Mouse (Mus musculus): ENCODE measurements around the gene Klf12. TPM values are rescaled to one million over a fixed set of nuclear protein-coding genes. Genes with fewer than 3 reads are reported as not detected.
"Not testable (repeated sequence)": the region's sequence is repeated elsewhere in the genome, so short reads cannot be mapped to it uniquely, and the experiment has no call there.

The Klf12 gene
- polyA plus RNA-seq, 1 experiment from 2014 or later = 39.6 TPM

DNA sequence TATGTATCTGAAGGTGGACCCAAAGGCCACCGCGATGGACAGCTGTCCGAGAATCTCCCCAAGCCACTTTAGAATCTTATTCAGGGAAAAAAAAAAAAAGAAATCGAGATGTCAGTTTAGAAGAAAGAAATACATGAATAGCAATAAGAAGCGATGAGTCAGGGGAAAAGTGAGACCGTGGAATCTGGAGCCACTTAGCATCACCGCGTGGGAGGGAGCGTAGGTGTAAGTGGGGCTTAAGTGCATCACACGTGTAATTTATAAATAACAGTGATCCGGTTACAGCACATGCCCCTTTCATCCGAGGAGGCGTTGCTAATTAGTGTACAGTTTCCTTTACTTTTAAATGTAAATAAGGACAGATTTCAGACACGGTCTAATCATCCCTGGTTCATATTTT, 390.4 kb downstream of the Klf12 start:
- H3K27ac ChIP-seq = no peak overlapping the region
- H3K9ac ChIP-seq = no peak overlapping the region
- no peak overlapping the region for H3K4me3 ChIP-seq
- no peak for ATAC-seq (ENCODE audit: low FRiP score)
- no peak overlapping the region for H3K4me2 ChIP-seq (replicated peaks)
- H3K27me3 ChIP-seq = no peaks in the 10 kb centered on the region
- WGBS = 75% methylated on average over 14 of the region's 14 CpGs
- peaks cover 3% of the 10 kb centered on the region; the same call in 1 of the 2 replicates for H3K36me3 ChIP-seq
- no peaks in the 10 kb centered on the region for H3K9me3 ChIP-seq (replicated peaks)
- H3K4me1 ChIP-seq = no peaks in the 10 kb centered on the region

DNA sequence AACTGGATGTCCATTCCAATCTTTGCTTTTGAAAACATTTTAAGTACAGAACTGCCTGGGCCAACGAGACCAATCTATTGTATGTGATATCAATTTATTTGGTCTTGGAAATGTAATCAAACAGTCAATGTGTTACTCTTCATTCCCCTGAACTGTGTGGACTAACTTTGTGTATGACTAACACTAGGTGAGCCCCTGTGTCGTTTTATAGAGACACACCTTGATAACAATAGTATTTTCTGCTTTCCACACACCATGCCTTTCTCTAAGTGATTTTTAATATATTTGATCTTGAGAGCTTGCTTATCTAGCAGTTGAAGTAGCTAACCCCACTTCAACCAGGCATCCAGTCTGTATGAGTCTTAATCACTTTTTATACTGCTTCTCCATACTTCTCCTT, 398.0 kb downstream of the Klf12 start:
- no peak overlapping the region for H3K9ac ChIP-seq
- 91% methylated on average over 2 of the region's 2 CpGs for WGBS
- no peaks in the 10 kb centered on the region for H3K9me3 ChIP-seq (replicated peaks)
- no peak for ATAC-seq (ENCODE audit: low FRiP score)
- H3K27ac ChIP-seq = no peak overlapping the region
- no peaks in the 10 kb centered on the region for H3K36me3 ChIP-seq
- no peak overlapping the region for H3K4me3 ChIP-seq
- H3K27me3 ChIP-seq = no peaks in the 10 kb centered on the region
- no peak overlapping the region for H3K4me2 ChIP-seq (replicated peaks)
- no peaks in the 10 kb centered on the region for H3K4me1 ChIP-seq

GRCm38 (mm10) chr14:99885562-99885961, 398.9 kb downstream of the Klf12 start:
- no peaks in the 10 kb centered on the region for H3K4me1 ChIP-seq
- no peak overlapping the region for H3K27ac ChIP-seq
- no peak overlapping the region for H3K9ac ChIP-seq
- no peak overlapping the region for H3K4me3 ChIP-seq
- no peaks in the 10 kb centered on the region for H3K27me3 ChIP-seq
- H3K9me3 ChIP-seq (replicated peaks) = no peaks in the 10 kb centered on the region
- WGBS = 78% methylated on average over 2 of the region's 2 CpGs
- H3K4me2 ChIP-seq (replicated peaks) = no peak overlapping the region
- H3K36me3 ChIP-seq = no peaks in the 10 kb centered on the region
- no peak for ATAC-seq (ENCODE audit: low FRiP score)

- 62% methylated on average over 4 of the region's 4 CpGs for WGBS
- H3K36me3 ChIP-seq = no peaks in the 10 kb centered on the region
- no peak for ATAC-seq (ENCODE audit: low FRiP score)
- no peaks in the 10 kb centered on the region for H3K4me1 ChIP-seq
- no peak overlapping the region for H3K9ac ChIP-seq
- no peak overlapping the region for H3K4me2 ChIP-seq (replicated peaks)
- H3K4me3 ChIP-seq = no peak overlapping the region
- H3K9me3 ChIP-seq (replicated peaks) = no peaks in the 10 kb centered on the region
- H3K27ac ChIP-seq = no peak overlapping the region
- H3K27me3 ChIP-seq = no peaks in the 10 kb centered on the region
Measured at GRCm38 (mm10) chr14:99885128-99885527, 399.4 kb downstream of the Klf12 start.

DNA sequence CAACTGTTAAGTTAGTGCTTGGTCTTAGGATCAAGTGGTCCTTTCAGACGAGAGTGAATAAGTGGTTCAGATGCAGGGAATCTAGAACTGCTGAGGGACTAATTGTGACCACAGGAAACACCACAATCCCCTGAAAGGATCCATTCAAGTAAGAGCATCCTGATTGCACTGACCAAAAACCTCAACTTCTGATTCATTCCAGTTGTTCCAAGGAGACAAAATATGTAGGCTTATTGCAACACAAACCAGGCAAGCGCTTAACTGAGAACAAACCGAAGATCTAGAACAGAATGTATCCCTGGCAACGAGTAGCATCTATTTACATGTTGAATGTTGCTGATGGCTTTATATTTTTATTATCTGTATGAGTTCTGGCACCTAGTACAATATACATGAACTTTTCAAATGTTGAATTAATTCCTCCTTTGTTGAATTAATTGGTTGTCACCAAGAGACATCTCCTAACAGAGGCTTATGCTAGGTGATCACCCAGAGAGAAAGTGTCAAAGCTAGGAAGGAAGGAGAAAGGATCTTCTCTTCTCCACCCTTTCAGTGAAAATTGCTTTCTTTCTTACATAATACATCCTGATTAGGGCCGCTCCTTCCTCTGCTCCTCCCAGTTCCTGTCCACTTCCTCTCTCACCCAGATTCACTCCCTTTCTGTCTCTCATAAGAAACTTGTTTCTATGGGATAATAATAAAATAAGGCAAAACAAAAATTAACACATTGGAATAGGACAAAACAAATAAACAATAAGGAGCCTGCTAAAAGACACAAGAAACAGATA, 407.5 kb downstream of the Klf12 start:
- Histone ChIP-seq H3K4me1 (0 out of 2 replicates have a peak, but pooled peaks cover 2% of the 10 kb centered on the region), H3K27me3 (no peaks in the 10 kb centered on the region), H3K9me3 (replicated peaks) (no peaks in the 10 kb centered on the region), H3K27ac (no peak overlapping the region), H3K4me3 (no peak overlapping the region), H3K36me3 (peaks cover 10% of the 10 kb centered on the region), H3K4me2 (replicated peaks) (no peak overlapping the region), H3K9ac (no peak overlapping the region)
- WGBS = 86% methylated on average over 5 of the region's 5 CpGs
- no peak for ATAC-seq (ENCODE audit: low FRiP score)

DNA sequence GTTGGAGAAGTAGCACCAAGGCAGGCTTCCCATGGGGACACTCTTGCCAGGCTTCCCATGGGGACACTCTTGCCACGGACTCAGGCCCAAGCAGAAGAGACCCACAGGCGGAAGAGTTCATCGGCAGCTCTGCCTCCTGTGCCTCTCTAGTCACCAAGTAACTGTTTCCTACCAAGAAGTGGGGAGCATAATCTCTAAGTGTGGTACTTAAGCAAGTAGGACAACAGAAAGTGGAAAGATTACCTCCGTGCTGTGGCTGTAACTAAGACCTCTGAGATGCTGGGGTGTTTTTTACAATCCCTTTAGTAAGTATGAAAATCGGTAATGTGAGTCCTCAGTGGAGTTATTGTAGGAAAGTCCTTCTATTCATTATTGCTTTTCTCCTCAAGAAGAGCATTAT, 410.8 kb downstream of the Klf12 start:
- H3K36me3 ChIP-seq = peaks cover 10% of the 10 kb centered on the region
- H3K9me3 ChIP-seq (replicated peaks) = no peaks in the 10 kb centered on the region
- no peak overlapping the region for H3K27ac ChIP-seq
- no peak for ATAC-seq (ENCODE audit: low FRiP score)
- no peak overlapping the region for H3K4me3 ChIP-seq
- no peak overlapping the region for H3K4me2 ChIP-seq (replicated peaks)
- H3K27me3 ChIP-seq = no peaks in the 10 kb centered on the region
- 94% methylated on average over 5 of the region's 5 CpGs for WGBS
- no peak overlapping the region for H3K9ac ChIP-seq
- 0 out of 2 replicates have a peak, but pooled peaks cover 2% of the 10 kb centered on the region for H3K4me1 ChIP-seq

DNA sequence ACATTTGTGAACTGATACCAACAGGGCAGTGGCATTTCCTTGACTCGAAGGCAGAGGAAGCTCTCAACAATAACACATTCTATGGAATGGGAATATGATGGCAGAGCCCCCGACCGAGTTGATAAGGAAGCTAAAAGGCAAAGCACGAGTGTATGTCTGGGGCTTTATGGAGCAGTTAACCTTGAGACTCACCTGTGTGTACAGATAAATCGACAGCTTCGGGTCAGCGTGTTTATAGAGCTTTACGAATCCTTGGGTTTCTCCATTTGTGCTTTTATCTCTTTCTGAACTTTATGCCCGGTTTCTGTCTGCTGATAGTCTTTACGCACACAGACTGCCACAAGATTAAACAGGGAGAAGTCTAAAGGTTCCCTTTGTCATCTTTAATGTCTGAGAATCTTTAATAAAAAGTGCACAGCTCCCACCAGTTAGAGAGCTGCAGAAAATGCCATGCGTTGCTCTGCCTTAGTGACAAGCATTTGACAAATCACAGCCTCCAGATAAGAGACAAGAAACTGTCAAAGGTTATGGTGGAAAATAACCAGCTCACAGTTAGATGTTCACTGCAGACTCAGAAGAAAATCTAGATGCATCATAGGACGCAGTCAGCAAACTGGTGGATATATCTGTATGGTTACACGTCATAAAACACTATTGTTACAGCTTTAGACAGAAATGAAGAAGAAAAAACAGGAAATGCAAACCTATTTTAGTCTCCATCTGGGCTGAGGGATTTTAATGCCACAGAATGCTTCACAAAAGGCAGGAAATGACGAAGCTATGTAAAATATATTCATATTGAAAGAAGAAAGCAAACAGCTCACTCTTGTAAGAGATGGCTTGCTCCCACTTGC, 428.1 kb downstream of the Klf12 start:
- H3K9ac ChIP-seq = no peak overlapping the region
- 84% methylated on average over 14 of the region's 14 CpGs for WGBS
- no peaks in the 10 kb centered on the region for H3K27me3 ChIP-seq
- H3K4me1 ChIP-seq = no peaks in the 10 kb centered on the region
- H3K4me3 ChIP-seq = no peak overlapping the region
- no peak overlapping the region for H3K4me2 ChIP-seq (replicated peaks)
- H3K36me3 ChIP-seq = no peaks in the 10 kb centered on the region
- no peak for ATAC-seq (ENCODE audit: low FRiP score)
- H3K9me3 ChIP-seq (replicated peaks) = no peaks in the 10 kb centered on the region
- no peak overlapping the region for H3K27ac ChIP-seq

DNA sequence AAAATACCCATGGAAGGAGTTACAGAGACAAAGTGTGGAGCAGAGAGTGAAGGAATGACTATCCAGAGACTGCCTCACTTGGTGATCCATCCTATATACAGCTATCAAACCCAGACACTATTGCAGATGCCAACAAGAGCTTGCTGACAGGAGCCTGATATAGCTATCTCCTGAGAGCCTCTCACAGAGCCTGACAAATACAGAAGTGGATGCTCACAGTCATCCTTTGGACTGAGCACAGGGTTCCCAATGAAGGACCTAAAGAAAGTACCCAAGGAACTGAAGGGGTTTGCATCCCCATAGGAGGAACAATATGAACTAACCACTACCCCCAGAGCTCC, 430.0 kb downstream of the Klf12 start:
- not testable (repeated sequence) for H3K4me2 ChIP-seq (replicated peaks)

GRCm38 (mm10) chr14:99853769-99854466, 430.6 kb downstream of the Klf12 start:
- not testable (repeated sequence) for ATAC-seq (ENCODE audit: low FRiP score); H3K9me3 ChIP-seq (replicated peaks); H3K27ac ChIP-seq; H3K4me1 ChIP-seq; H3K9ac ChIP-seq; H3K27me3 ChIP-seq; H3K4me3 ChIP-seq; H3K4me2 ChIP-seq (replicated peaks); H3K36me3 ChIP-seq
- WGBS = 92% methylated on average over 4 of the region's 4 CpGs

More for the DNA sequence above, 430.0 kb downstream of the Klf12 start:
- H3K9ac ChIP-seq; H3K27ac ChIP-seq; H3K36me3 ChIP-seq; H3K9me3 ChIP-seq (replicated peaks); H3K27me3 ChIP-seq; H3K4me3 ChIP-seq; ATAC-seq (ENCODE audit: low FRiP score); H3K4me1 ChIP-seq: not testable (repeated sequence)

DNA sequence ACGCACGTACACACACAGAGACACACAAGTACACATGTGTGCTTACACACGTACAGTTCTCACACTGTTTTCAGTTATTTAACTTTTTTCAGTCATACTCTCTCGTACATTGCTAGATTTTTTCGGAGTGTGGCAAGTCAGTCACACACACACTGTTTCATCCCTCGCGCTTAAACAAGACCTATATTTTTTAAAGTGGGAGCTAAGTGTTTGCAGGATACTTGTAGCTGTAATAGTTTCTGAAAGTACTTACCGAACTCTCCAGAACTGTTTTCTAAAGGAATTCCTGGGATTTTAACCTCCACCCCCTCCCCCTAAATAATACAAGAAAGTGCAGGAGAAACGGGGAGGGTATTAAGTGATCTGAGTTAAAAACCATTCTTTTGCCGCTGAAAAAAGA, 434.1 kb downstream of the Klf12 start:
- WGBS = 89% methylated on average over 10 of the region's 10 CpGs
- Histone ChIP-seq H3K27me3 (no peaks in the 10 kb centered on the region), H3K4me2 (replicated peaks) (no peak overlapping the region), H3K9me3 (replicated peaks) (no peaks in the 10 kb centered on the region), H3K4me1 (no peaks in the 10 kb centered on the region), H3K9ac (no peak overlapping the region), H3K27ac (no peak overlapping the region), H3K36me3 (no peaks in the 10 kb centered on the region), H3K4me3 (no peak overlapping the region)
- no peak for ATAC-seq (ENCODE audit: low FRiP score)

DNA sequence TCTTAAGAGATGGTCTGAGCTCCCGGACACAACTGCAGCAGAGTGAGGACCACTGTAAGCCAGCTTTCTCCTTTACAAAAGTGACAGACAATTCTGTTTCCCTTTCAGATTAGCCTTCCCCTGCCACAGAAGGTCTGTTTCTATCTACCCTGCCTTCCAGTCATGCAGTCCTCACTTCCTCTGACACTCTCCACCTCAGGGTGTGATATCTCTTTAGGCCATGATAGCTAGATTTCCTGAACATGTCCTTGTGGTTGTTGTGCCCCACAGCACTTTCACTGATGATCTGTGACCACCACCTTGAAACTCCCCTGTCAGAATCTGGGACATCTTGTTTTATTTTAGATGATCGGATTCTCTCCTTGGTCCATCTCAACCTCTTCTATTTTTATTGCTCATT, 437.0 kb downstream of the Klf12 start:
- 89% methylated on average over 2 of the region's 2 CpGs for WGBS
- H3K9ac ChIP-seq = no peak overlapping the region

GRCm38 (mm10) chr14:99826713-99827112, 457.8 kb downstream of the Klf12 start:
- 61% methylated on average over 1 of the region's 1 CpGs for WGBS
- no peaks in the 10 kb centered on the region for H3K4me1 ChIP-seq
- H3K4me3 ChIP-seq = no peak overlapping the region
- H3K27me3 ChIP-seq = no peaks in the 10 kb centered on the region
- no peak overlapping the region for H3K9ac ChIP-seq
- H3K27ac ChIP-seq = no peak overlapping the region
- H3K36me3 ChIP-seq = no peaks in the 10 kb centered on the region
- no peaks in the 10 kb centered on the region for H3K9me3 ChIP-seq (replicated peaks)
- H3K4me2 ChIP-seq (replicated peaks) = no peak overlapping the region
- ATAC-seq (ENCODE audit: low FRiP score) = no peak

More for the DNA sequence above, 437.0 kb downstream of the Klf12 start:
- no peak overlapping the region for H3K4me3 ChIP-seq
- H3K9me3 ChIP-seq (replicated peaks) = no peaks in the 10 kb centered on the region
- no peak overlapping the region for H3K4me2 ChIP-seq (replicated peaks)
- no peak for ATAC-seq (ENCODE audit: low FRiP score)
- no peaks in the 10 kb centered on the region for H3K4me1 ChIP-seq
- H3K27me3 ChIP-seq = no peaks in the 10 kb centered on the region
- H3K36me3 ChIP-seq = no peaks in the 10 kb centered on the region
- H3K27ac ChIP-seq = no peak overlapping the region

All from hindbrain, embryonic 12.5 days (tissue).